Mouse (Mus musculus): ENCODE data around the gene Coq8a.

The Coq8a gene

GRCm38 (mm10) chr1:180118233-180118632 is 81.2 kb downstream of the Coq8a start:
- DNase-seq (ENCODE audit: low read depth, low spot score), result no peak

GRCm38 (mm10) chr1:180116525-180116924 is 82.9 kb downstream of the Coq8a start:
- peak; percentile 11 for DNase-seq (ENCODE audit: low read depth, low spot score)
